Mouse (Mus musculus) forebrain, embryonic 15.5 days (tissue): ENCODE data around the gene Atf6. TPM values are rescaled to one million over a fixed set of nuclear protein-coding genes. Genes with fewer than 3 reads are reported as not detected.
A peak's percentile ranks its signal among the peaks of the same experiment; 100 is the strongest.

Experiments
- ATAC-seq: fragments of 200-750 bp; cut with Nextera tagmentation; replicated peaks from 2 replicates; pipeline ENCODE4 v1.8.0; 2017; ENCODE audit warnings: mild to moderate bottlenecking, moderate TSS enrichment, moderate library complexity
- H3K27ac ChIP-seq: fragments of 300-500 bp; sonication (generic); replicated peaks from 2 replicates; pipeline ENCODE4 v1.5.1; 2015; ENCODE audit warnings: mild to moderate bottlenecking, inconsistent platforms
- H3K27me3 ChIP-seq: fragments of 300-500 bp; sonication (generic); 2 replicates; pipeline ENCODE4 v1.6.1; 2015; ENCODE audit warnings: inconsistent platforms
- H3K36me3 ChIP-seq: fragments of 300-500 bp; sonication (generic); 2 replicates; pipeline ENCODE4 v1.6.1; 2015; ENCODE audit warnings: mild to moderate bottlenecking, inconsistent platforms
- H3K4me1 ChIP-seq: fragments of 300-500 bp; sonication (generic); 2 replicates; pipeline ENCODE4 v1.6.1; 2015; ENCODE audit warnings: inconsistent platforms
- H3K4me2 ChIP-seq: fragments of 300-500 bp; sonication (generic); replicated peaks from 2 replicates; pipeline ENCODE4 v1.6.1; 2015; ENCODE audit warnings: mild to moderate bottlenecking, inconsistent platforms
- H3K4me3 ChIP-seq: fragments of 300-500 bp; sonication (generic); 2 replicates; pipeline ENCODE4 v1.5.1; 2015; ENCODE audit warnings: mild to moderate bottlenecking, inconsistent platforms
- H3K9ac ChIP-seq: fragments of 300-500 bp; sonication (generic); replicated peaks from 2 replicates; pipeline ENCODE4 v1.6.1; 2015; ENCODE audit warnings: mild to moderate bottlenecking, inconsistent platforms
- H3K9me3 ChIP-seq: fragments of 300-500 bp; sonication (generic); 2 replicates; pipeline ENCODE4 v1.6.1; 2016; ENCODE audit warnings: inconsistent platforms
- WGBS: fragments of 180-500 bp; shearing (Covaris S2); methylation state at CpG from one replicate; pipeline ENCODE4 v1.1.7; 2015; ENCODE audit warnings: mixed read lengths; 5-methylcytosine and 5-hydroxymethylcytosine counted together
- polyA plus RNA-seq: library from polyadenylated mRNA; unstranded; fragments of >200 nt; fragmentation: Nextera tagmentation; extraction: Ambion mirVana; gene quantifications from 2 replicates; pipeline ENCODE4 v1.2.1, GENCODE M21; 2015

Atf6 gene
- polyA plus RNA-seq, 1 experiment from 2014 or later = 7.6 TPM

DNA sequence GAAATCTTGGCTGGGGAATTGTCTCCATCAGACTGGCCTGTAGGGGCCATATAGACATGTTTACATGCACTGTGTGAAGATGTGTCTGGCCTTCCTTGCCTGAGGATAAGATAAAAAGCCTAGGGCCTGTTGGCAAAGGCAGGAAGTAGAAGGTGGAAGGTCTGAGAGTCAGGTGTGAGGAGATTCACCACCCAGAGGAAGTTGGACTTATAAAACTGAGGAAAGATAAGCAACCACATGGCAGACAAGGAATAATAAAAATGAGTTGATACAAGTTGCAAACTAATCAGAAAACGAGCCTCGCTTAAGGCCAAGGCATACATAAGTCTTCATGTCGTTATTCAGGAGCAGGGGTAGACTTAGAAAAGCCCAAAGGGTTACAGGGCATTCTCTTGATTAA lies 8.1 kb upstream of the Atf6 start:
- Histone ChIP-seq H3K4me3 (no peak overlapping the region), H3K9me3 (no peaks in the 10 kb centered on the region), H3K9ac (no peak overlapping the region), H3K4me1 (no peaks in the 10 kb centered on the region), H3K4me2 (no peak overlapping the region), H3K36me3 (peaks cover 29% of the 10 kb centered on the region), H3K27me3 (no peaks in the 10 kb centered on the region), H3K27ac (no peak overlapping the region)
- ATAC-seq = no peak
- 84% methylated on average over 3 of the region's 3 CpGs for WGBS

DNA sequence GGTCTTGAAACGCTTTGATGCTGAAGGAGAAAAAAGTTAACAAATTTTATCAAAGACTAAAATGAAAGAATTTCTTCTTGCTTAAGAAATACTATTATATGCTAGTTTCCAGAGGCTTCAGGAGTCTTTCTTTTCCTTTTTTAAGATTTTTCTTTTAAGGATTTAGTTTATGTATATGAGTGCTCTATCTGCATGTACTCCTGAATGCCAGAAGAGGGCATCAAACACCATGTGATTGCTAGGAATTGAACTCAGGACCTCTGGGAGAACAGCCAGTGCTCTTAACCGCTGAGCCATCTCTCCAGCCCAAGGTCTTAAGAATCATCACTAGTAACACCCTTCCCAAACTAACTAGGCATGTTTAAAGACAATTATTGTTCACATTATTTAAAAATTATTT lies 4.4 kb upstream of the Atf6 start:
- Histone ChIP-seq H3K27me3 (no peaks in the 10 kb centered on the region), H3K4me3 (no peak overlapping the region), H3K9me3 (no peaks in the 10 kb centered on the region), H3K27ac (no peak overlapping the region), H3K36me3 (peaks cover 12% of the 10 kb centered on the region), H3K9ac (no peak overlapping the region), H3K4me2 (no peak overlapping the region), H3K4me1 (peaks cover 5% of the 10 kb centered on the region)
- 95% methylated on average over 2 of the region's 2 CpGs for WGBS
- ATAC-seq = no peak

DNA sequence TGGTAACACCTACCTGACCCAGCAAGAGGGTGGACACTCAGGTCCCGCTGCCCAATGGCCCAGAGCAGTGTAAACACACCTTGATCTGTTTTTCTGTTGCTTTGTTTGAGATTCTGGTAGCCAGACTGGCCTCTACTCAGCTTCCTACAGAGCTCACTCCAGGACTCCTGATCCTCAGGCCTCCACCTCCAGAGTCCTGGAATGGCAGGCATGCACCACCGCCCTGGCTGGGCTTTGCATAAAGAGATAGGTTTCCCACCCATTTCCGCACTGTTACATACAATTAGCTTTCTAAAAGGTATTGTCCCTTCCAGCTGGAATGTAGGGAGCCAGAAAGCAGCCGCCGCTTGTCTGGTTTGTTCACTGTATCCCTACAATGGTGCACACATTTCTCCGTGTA lies 3.8 kb upstream of the Atf6 start:
- H3K4me2 ChIP-seq = no peak overlapping the region
- no peak overlapping the region for H3K9ac ChIP-seq
- no peaks in the 10 kb centered on the region for H3K27me3 ChIP-seq
- ATAC-seq = no peak
- H3K4me3 ChIP-seq = no peak overlapping the region
- 89% methylated on average over 6 of the region's 6 CpGs for WGBS
- peaks cover 11% of the 10 kb centered on the region for H3K4me1 ChIP-seq
- peaks cover 11% of the 10 kb centered on the region for H3K36me3 ChIP-seq
- no peaks in the 10 kb centered on the region for H3K9me3 ChIP-seq
- no peak overlapping the region for H3K27ac ChIP-seq

DNA sequence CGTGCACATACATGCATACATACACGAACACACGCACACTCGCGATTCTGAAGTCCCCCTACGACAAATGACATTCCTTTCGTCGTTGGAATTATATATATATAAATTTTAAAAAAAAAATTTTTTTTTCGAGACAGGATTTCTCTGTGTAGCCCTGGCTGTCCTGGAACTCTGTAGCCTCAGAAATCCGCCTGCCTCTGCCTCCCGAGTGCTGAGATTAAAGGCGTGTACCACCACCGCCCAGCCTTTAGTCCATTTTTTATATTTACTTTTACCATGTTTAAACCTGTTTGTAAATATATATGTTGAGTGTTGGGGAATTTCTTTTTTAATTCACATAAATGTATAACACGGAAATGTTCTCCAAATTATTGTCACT lies 1.3 kb upstream of the Atf6 start:
- peak overlapping the region; percentile 89 for H3K9ac ChIP-seq
- WGBS = 17% methylated on average over 14 of the region's 14 CpGs
- peak overlapping the region; percentile 65 for H3K4me2 ChIP-seq
- peak overlapping the region; percentile 86 for H3K4me3 ChIP-seq
- peaks cover 6% of the 10 kb centered on the region; the same call in 1 of the 2 replicates for H3K36me3 ChIP-seq
- H3K27me3 ChIP-seq = no peaks in the 10 kb centered on the region
- ATAC-seq = peak; percentile 38; the same call in 1 of the 2 replicates
- H3K9me3 ChIP-seq = no peaks in the 10 kb centered on the region
- no peak overlapping the region for H3K27ac ChIP-seq
- H3K4me1 ChIP-seq = peaks cover 13% of the 10 kb centered on the region

DNA sequence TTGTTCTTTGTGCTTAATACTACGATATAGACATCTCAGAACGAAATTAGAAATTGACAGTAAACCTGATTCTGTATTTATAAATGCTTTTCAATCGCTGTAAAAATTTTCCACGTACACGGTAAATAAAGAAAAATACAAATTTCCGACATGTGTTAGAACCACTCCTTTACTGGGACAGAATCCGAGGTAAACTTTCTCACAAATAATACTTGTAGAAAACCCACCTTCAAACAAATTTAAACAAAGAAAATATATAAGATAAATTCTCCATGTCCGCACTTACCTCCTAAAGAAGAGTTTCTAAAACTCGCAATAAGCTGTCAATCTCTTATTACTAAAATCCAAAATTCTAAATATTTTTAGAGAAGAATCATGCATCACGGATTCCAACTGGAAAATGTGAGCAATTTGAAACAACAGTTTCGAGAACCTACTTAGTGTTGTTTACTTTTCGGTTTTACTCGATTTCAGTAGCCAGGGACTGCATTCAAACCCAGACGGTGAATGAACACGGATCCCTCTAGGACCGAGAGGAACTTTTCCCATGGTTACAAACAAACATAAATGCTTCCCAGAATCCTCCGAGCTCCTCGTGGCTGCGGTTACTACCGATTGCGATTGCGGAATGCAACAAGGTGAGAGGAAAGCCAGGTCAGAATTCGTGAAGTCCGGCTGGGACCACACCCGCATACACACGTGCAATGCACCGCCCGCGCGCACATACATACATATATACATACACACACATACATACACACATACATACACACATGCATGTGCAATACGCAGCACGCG lies 735 bp upstream of the Atf6 start:
- Histone ChIP-seq H3K27me3 (no peaks in the 10 kb centered on the region), H3K4me3 (peak overlapping the region; percentile 86), H3K4me1 (peaks cover 13% of the 10 kb centered on the region), H3K27ac (no peak overlapping the region), H3K9ac (peak overlapping the region; percentile 89), H3K9me3 (no peaks in the 10 kb centered on the region), H3K36me3 (peaks cover 4% of the 10 kb centered on the region; the same call in 1 of the 2 replicates), H3K4me2 (peak overlapping the region; percentile 65)
- WGBS = under 1% methylated on average over 33 of the region's 33 CpGs
- peak; percentile 90 for ATAC-seq

DNA sequence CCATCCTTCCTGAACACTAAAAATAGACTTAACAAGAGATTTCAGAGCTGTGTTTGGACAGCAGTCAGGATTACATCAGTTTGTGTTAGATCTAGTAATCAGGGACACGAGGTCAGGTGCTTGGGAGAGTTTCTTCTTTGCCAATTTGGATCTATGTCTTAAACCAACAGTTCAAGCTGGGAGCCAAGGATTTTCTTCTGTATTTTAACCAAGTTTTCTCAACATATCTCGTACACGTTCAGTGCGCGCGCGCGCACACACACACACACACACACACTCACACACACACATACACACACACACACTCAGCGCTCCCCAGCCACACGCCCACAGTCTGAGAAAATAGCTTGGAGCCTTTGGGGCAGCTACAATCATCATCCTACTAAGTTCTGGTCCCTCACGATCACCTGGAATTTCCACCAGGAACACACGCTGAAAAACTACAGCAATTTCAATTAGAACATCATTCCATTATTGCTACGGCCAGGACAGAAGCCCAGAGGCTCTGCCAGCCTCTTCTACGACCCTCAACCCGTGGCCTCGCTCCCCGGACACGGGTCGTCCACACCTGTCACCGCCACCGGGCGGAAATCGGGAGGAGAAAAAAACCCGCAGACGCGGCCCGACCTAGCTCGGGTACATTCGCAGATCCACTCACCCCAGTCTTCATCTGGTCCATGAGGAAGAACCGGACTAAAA lies 430 bp downstream of the Atf6 start:
- Histone ChIP-seq H3K4me1 (peaks cover 13% of the 10 kb centered on the region), H3K36me3 (peaks cover 1% of the 10 kb centered on the region; the same call in 1 of the 2 replicates), H3K4me2 (peak overlapping the region; percentile 65), H3K9ac (peak overlapping the region; percentile 89), H3K27me3 (no peaks in the 10 kb centered on the region), H3K4me3 (peak overlapping the region; percentile 86), H3K9me3 (no peaks in the 10 kb centered on the region), H3K27ac (peak overlapping the region; percentile 80)
- peak; percentile 49 for ATAC-seq
- WGBS = 2% methylated on average over 30 of the region's 30 CpGs

DNA sequence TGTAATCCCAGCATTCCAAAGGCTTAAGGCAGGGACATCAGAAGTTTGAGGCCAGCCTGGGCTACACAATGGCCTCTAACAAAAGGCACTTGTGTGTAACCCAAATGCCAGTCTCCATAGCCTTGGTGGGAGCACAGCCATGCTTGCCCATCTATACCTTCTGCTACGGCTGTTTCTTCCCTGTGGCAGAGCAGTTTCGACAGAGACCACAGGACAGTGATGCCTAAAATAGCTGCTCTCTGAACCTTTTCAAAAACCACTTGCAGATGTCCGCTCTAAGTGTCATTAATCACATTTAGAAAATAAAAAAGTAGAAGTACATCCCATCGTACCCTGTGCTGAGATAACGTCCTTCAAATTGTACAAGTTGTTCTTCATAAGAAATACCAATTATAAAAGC lies 2.2 kb downstream of the Atf6 start:
- WGBS = 89% methylated on average over 5 of the region's 5 CpGs
- H3K4me3 ChIP-seq = no peak overlapping the region
- H3K27me3 ChIP-seq = no peaks in the 10 kb centered on the region
- no peaks in the 10 kb centered on the region for H3K36me3 ChIP-seq
- no peak overlapping the region for H3K9ac ChIP-seq
- H3K27ac ChIP-seq = no peak overlapping the region
- H3K4me2 ChIP-seq = no peak overlapping the region
- no peak for ATAC-seq
- H3K4me1 ChIP-seq = peaks cover 13% of the 10 kb centered on the region
- no peaks in the 10 kb centered on the region for H3K9me3 ChIP-seq

DNA sequence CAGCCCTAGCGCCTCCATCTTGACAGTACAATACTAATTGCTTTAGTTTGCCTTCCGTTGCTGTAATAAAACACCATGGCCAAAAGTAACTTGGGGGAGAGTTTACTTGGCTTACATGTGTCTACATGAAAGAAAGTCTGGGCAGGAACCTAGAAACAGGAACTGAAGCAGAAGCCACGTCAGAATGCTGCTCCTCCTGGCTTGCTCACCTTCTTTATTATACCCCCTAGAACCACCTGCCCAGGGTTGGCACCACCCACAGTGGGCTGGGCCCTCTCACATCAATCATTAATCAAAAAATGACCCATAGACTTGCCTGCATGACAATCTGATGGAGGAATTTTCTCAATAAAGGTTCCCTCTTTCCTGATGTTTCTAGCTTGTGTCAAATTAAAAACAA lies 2.8 kb downstream of the Atf6 start:
- Histone ChIP-seq H3K4me3 (no peak overlapping the region), H3K27ac (no peak overlapping the region), H3K36me3 (no peaks in the 10 kb centered on the region), H3K27me3 (no peaks in the 10 kb centered on the region), H3K9ac (no peak overlapping the region), H3K4me1 (peaks cover 13% of the 10 kb centered on the region), H3K4me2 (no peak overlapping the region), H3K9me3 (no peaks in the 10 kb centered on the region)
- WGBS = 85% methylated on average over 3 of the region's 3 CpGs
- ATAC-seq = no peak

DNA sequence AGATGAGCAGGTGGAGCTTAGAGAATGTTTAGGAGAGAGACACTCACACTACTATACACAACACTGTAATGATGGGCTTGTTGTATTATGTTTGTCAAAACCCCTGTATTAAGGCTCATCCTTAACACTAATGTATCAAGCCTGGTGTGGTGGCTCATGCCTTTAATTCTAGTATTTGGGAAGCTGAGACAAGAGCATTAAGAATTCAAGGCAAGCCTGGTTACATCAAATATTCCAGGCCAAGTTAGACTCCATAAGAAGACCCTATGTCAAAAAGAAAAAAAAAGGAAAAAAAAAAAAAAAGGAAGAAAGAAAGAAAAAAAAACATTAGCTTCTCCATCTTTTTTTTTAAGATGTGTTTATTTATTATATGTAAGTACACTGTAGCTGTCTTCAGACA lies 3.3 kb downstream of the Atf6 start:
- no peak overlapping the region for H3K27ac ChIP-seq
- H3K4me1 ChIP-seq = peaks cover 13% of the 10 kb centered on the region
- no peaks in the 10 kb centered on the region for H3K9me3 ChIP-seq
- no peaks in the 10 kb centered on the region for H3K36me3 ChIP-seq
- no peaks in the 10 kb centered on the region for H3K27me3 ChIP-seq
- no peak overlapping the region for H3K4me2 ChIP-seq
- H3K9ac ChIP-seq = no peak overlapping the region
- no peak for ATAC-seq
- no peak overlapping the region for H3K4me3 ChIP-seq

DNA sequence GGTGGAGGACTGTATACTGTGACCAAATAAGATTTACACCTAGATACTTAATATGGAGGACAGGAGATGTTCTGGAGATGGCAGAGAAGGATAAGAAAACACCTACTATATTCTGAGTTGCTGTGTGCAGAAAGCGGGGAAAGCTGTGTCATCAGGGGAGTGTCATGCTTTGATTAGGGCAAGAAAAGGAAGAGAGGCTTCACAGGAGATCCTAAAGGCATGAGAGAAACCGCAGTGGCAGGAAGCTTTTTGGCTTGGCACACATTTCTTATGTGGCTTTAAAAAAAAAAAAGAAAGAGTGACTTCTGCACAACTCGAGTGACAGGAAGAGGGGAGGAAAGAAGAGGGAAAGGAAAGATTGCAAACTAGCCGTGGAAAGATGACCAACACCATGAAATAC lies 4.5 kb downstream of the Atf6 start:
- no peaks in the 10 kb centered on the region for H3K27me3 ChIP-seq
- H3K27ac ChIP-seq = no peak overlapping the region
- 76% methylated on average over 4 of the region's 4 CpGs for WGBS
- H3K4me3 ChIP-seq = no peak overlapping the region
- no peak for ATAC-seq
- no peaks in the 10 kb centered on the region for H3K9me3 ChIP-seq
- H3K9ac ChIP-seq = no peak overlapping the region
- H3K36me3 ChIP-seq = no peaks in the 10 kb centered on the region
- peaks cover 10% of the 10 kb centered on the region for H3K4me1 ChIP-seq
- no peak overlapping the region for H3K4me2 ChIP-seq

DNA sequence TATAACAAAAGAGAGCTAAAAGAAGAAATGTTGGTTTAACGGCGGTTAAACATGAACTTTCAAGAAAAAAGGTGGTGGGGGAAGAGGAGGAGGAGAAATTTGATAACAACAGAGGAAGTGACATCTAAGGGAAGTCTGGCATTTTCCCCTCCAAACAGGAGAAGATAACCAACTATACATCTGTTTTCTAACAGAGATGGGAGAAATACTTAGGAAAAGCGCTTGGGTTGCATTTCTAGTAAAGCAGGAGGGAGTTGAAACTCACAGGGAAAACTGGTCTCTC lies 5.2 kb downstream of the Atf6 start:
- ATAC-seq = no peak
- Histone ChIP-seq H3K4me3 (no peak overlapping the region), H3K27ac (no peak overlapping the region), H3K9ac (no peak overlapping the region), H3K36me3 (no peaks in the 10 kb centered on the region), H3K9me3 (no peaks in the 10 kb centered on the region), H3K4me2 (no peak overlapping the region), H3K27me3 (no peaks in the 10 kb centered on the region), H3K4me1 (peaks cover 10% of the 10 kb centered on the region)
- 81% methylated on average over 3 of the region's 3 CpGs for WGBS

DNA sequence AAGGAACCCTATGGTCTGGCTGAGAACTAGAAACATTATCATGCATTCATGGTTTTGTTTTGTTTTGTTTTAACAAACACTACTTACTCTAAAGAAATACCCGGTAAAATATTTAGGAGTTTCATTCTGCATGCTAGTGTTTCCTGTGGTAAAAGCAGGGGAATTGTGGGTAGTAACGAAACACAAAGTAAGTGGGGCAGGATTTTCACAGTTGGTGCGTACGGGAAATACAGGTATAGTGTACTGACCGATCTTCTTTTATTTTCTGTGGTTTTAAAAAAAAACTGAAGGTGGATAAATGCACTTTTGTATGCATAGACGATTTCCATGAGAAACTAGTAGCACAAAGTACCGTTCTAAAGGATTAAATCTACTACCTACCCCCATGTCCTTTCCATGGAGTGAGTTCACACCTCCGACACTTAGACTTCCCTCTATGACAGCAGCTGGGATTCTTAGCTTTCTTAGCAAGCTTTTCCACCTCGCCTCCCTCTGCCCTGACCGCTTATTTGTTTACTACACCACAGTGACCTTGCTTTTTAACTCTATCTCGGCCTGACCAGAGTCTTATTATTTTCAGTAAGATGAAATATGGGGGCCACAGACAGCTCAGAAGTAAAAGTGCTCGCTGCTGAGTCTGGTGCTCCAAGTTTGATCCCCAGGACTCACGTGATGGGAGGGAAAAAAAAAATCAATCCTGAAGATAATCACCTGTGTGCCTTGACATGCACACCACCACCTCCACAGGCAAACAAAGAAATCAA lies 5.7 kb downstream of the Atf6 start:
- ATAC-seq = no peak
- no peaks in the 10 kb centered on the region for H3K36me3 ChIP-seq
- no peak overlapping the region for H3K4me2 ChIP-seq
- no peak overlapping the region for H3K4me3 ChIP-seq
- no peak overlapping the region for H3K9ac ChIP-seq
- no peaks in the 10 kb centered on the region for H3K9me3 ChIP-seq
- no peak overlapping the region for H3K27ac ChIP-seq
- 83% methylated on average over 13 of the region's 13 CpGs for WGBS
- H3K4me1 ChIP-seq = peaks cover 7% of the 10 kb centered on the region
- no peaks in the 10 kb centered on the region for H3K27me3 ChIP-seq
